Mouse (Mus musculus): Measurements from ENCODE around the gene Sdhaf3.

GRCm38 (mm10) chr6:7003085-7003484 lies 47.3 kb downstream of the Sdhaf3 start:
- no peak for TF ChIP-seq POLR2A (IDR thresholded peaks at IDR 0.05; ENCODE audit: low read depth, low read length)
- no peak for TF ChIP-seq CTCF (IDR thresholded peaks at IDR 0.05; ENCODE audit: extremely low read depth, insufficient read depth, insufficient read length, insufficient replicate concordance)
